Mouse (Mus musculus): ENCODE data around the gene Tmem108.

- no peak for TF ChIP-seq CTCF (IDR thresholded peaks at IDR 0.05; ENCODE audit: borderline replicate concordance, extremely low read depth, insufficient read depth, insufficient read length)
- TF ChIP-seq POLR2A (IDR thresholded peaks at IDR 0.05; ENCODE audit: borderline replicate concordance, extremely low read depth, insufficient read depth, insufficient read length, poor library complexity, severe bottlenecking) = no peak
Observed at GRCm38 (mm10) chr9:103750491-103750890, 11.1 kb downstream of the Tmem108 start.

Measured in brain, embryonic 14.5 days (tissue).